Mouse (Mus musculus) hindbrain, embryonic 12.5 days (tissue): ENCODE data around the gene Gm13275. TPM values are rescaled to one million over a fixed set of nuclear protein-coding genes. Genes with fewer than 3 reads are reported as not detected.
"Not testable (repeated sequence)": the region's sequence is repeated elsewhere in the genome, so short reads cannot be mapped to it uniquely, and the experiment has no call there.

Experiments
- ATAC-seq: fragments of 200-750 bp; cut with Nextera tagmentation; 2 replicates; pipeline ENCODE4 v1.8.0; 2017; ENCODE audit warnings: moderate TSS enrichment; ENCODE audit not compliant: low FRiP score
- H3K27ac ChIP-seq: fragments of 300-500 bp; sonication (generic); 2 replicates; pipeline ENCODE4 v1.5.1; 2016; ENCODE audit warnings: mild to moderate bottlenecking
- H3K27me3 ChIP-seq: fragments of 300-500 bp; sonication (generic); 2 replicates; pipeline ENCODE4 v1.6.1; 2016; ENCODE audit warnings: mild to moderate bottlenecking
- H3K36me3 ChIP-seq: fragments of 300-500 bp; sonication (generic); 2 replicates; pipeline ENCODE4 v1.6.1; 2016; ENCODE audit warnings: mild to moderate bottlenecking
- H3K4me1 ChIP-seq: fragments of 300-500 bp; sonication (generic); 2 replicates; pipeline ENCODE4 v1.6.1; 2016
- H3K4me2 ChIP-seq: fragments of 300-500 bp; sonication (generic); replicated peaks from 2 replicates; pipeline ENCODE4 v1.6.1; 2016; ENCODE audit warnings: mild to moderate bottlenecking
- H3K4me3 ChIP-seq: fragments of 300-500 bp; sonication (generic); 2 replicates; pipeline ENCODE4 v1.5.1; 2016; ENCODE audit warnings: mild to moderate bottlenecking
- H3K9ac ChIP-seq: fragments of 300-500 bp; sonication (generic); 2 replicates; pipeline ENCODE4 v1.6.1; 2016; ENCODE audit warnings: mild to moderate bottlenecking, moderate library complexity
- H3K9me3 ChIP-seq: fragments of 300-500 bp; sonication (generic); replicated peaks from 2 replicates; pipeline ENCODE4 v1.6.1; 2016; ENCODE audit warnings: mild to moderate bottlenecking
- WGBS: fragments of 180-500 bp; shearing (Covaris S2); methylation state at CpG from one replicate; pipeline ENCODE4 v1.1.7; 2016; 5-methylcytosine and 5-hydroxymethylcytosine counted together
- polyA plus RNA-seq: library from polyadenylated mRNA; unstranded; fragments of >200 nt; fragmentation: Nextera tagmentation; extraction: Ambion mirVana; gene quantifications from 2 replicates; pipeline ENCODE4 v1.2.1, GENCODE M21; 2016

Gm13275 gene
- polyA plus RNA-seq: not detected in 2 replicates

DNA sequence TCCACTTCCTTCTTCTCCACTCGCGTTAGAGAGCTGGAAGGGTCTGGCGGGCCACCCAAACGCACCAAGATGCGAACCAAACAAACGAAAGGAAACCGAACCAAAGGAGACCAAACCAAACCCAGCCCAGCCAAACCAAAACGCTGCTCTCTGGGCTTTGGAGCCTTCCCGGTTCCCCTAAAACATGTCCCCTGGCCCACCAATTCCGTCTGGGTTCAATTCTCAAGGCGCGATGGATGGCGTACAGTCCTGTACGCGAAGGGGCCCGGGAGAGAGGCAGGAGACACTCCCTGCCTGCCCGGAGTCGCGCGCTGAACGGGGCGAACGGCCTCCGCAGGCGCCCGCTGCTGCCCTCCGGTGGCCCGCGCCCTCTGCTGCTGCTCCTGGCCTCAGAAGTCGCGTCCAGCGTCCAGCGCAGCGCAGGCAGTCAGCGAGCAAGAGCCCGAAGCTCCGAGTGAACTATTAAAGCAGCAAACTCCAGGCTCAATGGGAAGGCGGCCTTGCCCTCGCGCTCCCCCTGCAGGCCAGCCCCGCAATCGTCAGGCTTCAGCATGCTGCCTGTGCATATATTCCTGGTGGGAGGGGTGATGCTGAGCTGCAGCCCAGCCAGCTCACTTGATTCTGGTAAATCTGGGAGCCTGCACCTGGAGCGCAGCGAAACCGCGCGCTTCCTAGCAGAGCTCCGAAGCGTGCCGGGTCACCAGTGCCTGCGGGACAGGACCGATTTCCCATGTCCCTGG is at the start of gene Gm13275:
Gene Gm13275, plus strand, starts transcription at position 552 of the 740 bp plus-strand sequence.
- H3K4me1 ChIP-seq, H3K9me3 ChIP-seq, H3K4me2 ChIP-seq, H3K27me3 ChIP-seq, H3K27ac ChIP-seq, ATAC-seq, H3K36me3 ChIP-seq, H3K4me3 ChIP-seq, H3K9ac ChIP-seq: not testable (repeated sequence)
- 0% methylated on average over 8 of the region's 52 CpGs for WGBS

DNA sequence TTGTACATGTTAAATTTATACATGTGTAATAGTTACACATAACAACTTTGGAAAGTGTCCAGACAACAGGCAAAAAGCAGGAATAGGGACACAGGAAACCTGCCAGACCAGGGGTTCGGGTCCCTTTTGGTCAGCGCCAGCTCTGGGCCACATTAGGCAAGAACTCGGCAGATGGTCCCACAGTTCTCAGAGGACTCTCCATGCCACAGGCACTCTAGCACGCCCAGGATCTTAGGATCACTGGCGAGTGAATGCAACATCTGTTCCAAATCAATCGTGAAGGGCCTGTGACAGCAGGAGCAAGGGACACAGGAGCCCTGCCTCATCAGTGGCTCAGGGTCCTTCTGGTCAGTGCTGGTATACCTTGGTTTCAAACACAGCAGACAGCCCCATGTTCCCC is 44.4 kb upstream of the Gm13275 start:
- Histone ChIP-seq H3K4me3 (no peak overlapping the region), H3K27me3 (no peaks in the 10 kb centered on the region), H3K9ac (no peak overlapping the region), H3K4me2 (no peak overlapping the region), H3K4me1 (0 out of 2 replicates have a peak, but pooled peaks cover 3% of the 10 kb centered on the region), H3K9me3 (no peaks in the 10 kb centered on the region), H3K27ac (no peak overlapping the region), H3K36me3 (no peaks in the 10 kb centered on the region)
- 63% methylated on average over 6 of the region's 6 CpGs for WGBS
- no peak for ATAC-seq

DNA sequence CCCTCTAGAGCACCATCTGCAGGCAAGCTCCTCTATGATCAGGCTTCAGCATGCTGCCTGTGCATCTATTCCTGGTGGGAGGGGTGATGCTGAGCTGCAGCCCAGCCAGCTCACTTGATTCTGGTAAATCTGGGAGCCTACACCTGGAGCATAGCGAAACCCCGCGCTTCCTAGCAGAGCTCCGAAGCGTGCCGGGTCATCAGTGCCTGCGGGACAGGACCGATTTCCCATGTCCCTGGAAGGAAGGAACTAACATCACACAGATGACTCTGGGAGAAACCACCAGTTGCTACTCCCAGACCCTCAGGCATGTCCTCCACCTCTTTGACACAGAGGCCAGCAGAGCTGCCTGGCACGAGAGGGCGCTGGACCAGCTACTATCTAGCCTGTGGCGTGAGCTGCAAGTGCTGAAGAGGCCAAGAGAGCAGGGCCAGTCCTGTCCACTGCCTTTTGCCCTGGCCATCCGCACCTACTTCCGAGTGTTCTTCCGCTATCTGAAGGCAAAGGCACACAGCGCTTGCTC is 39.4 kb upstream of the Gm13275 start, which contains the start of gene Gm13271:
Gene Gm13271, plus strand, starts transcription at position 51 of the 523 bp plus-strand sequence.
- H3K9me3 ChIP-seq, ATAC-seq, H3K36me3 ChIP-seq, H3K4me1 ChIP-seq, H3K27ac ChIP-seq, H3K4me2 ChIP-seq, H3K9ac ChIP-seq, H3K4me3 ChIP-seq, H3K27me3 ChIP-seq: not testable (repeated sequence)
- 77% methylated on average over 15 of the region's 15 CpGs for WGBS

- peak overlapping the region; percentile 80 for H3K27ac ChIP-seq
- WGBS: 12% methylated on average over 29 of the region's 31 CpGs
Observed at GRCm38 (mm10) chr4:88756581-88757513, 37.4 kb upstream of the Gm13275 start.

DNA sequence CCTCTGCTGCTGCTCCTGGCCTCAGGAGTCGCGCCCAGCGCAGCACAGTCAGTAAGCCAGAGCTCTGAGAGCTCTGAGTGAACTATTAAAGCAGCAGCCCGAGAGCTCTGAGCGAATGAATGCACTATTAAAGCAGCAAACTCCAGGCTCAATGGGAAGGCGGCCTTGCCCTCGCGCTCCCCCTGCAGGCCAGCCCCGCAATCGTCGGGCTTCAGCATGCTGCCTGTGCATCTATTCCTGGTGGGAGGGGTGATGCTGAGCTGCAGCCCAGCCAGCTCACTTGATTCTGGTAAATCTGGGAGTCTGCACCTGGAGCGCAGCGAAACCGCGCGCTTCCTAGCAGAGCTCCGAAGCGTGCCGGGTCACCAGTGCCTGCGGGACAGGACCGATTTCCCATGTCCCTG is 36.7 kb upstream of the Gm13275 start:
- 0% methylated on average over 21 of the region's 21 CpGs for WGBS
- not testable (repeated sequence) for H3K4me1 ChIP-seq, H3K9me3 ChIP-seq, H3K27me3 ChIP-seq, H3K36me3 ChIP-seq
- peak; percentile 100 for ATAC-seq
- H3K4me2 ChIP-seq: peak overlapping the region; percentile 83
- peak overlapping the region; percentile 42 for H3K4me3 ChIP-seq
- H3K9ac ChIP-seq: peak overlapping the region; percentile 63; the same call in 1 of the 2 replicates
- peak overlapping the region; percentile 80 for H3K27ac ChIP-seq

More at GRCm38 (mm10) chr4:88756581-88757513, 37.4 kb upstream of the Gm13275 start:
- H3K36me3 ChIP-seq, H3K27me3 ChIP-seq, H3K4me1 ChIP-seq, ATAC-seq, H3K9me3 ChIP-seq: not testable (repeated sequence)
- peak overlapping the region; percentile 42 for H3K4me3 ChIP-seq
- H3K9ac ChIP-seq: peak overlapping the region; percentile 63
- peak overlapping the region; percentile 83 for H3K4me2 ChIP-seq

DNA sequence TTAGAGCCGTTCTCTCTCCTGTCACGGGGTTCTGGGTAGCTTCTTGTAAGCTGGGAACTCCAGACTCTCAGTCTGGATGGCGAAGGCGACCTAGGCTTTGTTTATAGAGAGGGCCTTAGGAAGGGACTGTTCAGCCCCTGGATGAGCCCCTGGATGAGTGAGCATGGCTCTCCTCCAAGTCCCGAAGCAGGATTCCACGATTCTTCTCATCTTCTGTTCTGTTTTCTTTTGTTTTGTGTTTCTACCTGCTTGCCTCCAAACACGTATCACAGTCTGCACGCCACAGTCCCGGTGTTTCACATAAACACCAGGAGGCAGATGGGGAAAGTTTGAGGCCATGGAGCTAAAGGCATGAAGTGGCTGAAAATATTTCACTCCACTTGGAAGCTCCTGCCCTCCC is 35.5 kb upstream of the Gm13275 start:
- not testable (repeated sequence) for ATAC-seq, H3K4me2 ChIP-seq, H3K4me1 ChIP-seq, H3K36me3 ChIP-seq, H3K27ac ChIP-seq, H3K4me3 ChIP-seq, H3K27me3 ChIP-seq, H3K9ac ChIP-seq, H3K9me3 ChIP-seq
- 89% methylated on average over 9 of the region's 9 CpGs for WGBS

GRCm38 (mm10) chr4:88759610-88760268 is 34.5 kb upstream of the Gm13275 start, which contains the start of gene Gm13283:
Gene Gm13283, plus strand, starts transcription at chr4:88760119.
- Histone ChIP-seq H3K4me2 (peak within 1 kb of the TSS; percentile 52), H3K4me3 (peak within 1 kb of the TSS; percentile 32)
- not testable (repeated sequence) for H3K9me3 ChIP-seq, H3K9ac ChIP-seq, H3K4me1 ChIP-seq, H3K36me3 ChIP-seq, H3K27me3 ChIP-seq, H3K27ac ChIP-seq, ATAC-seq
- WGBS: 22% methylated on average over 11 of the region's 14 CpGs

GRCm38 (mm10) chr4:88760431-88760830 is 33.9 kb upstream of the Gm13275 start:
- not testable (repeated sequence) for H3K9me3 ChIP-seq, H3K4me1 ChIP-seq, ATAC-seq, H3K36me3 ChIP-seq, H3K9ac ChIP-seq, H3K27me3 ChIP-seq, H3K27ac ChIP-seq
- WGBS: under 1% methylated on average over 23 of the region's 28 CpGs
- Histone ChIP-seq H3K4me2 (peak overlapping the region; percentile 52), H3K4me3 (peak overlapping the region; percentile 32)

DNA sequence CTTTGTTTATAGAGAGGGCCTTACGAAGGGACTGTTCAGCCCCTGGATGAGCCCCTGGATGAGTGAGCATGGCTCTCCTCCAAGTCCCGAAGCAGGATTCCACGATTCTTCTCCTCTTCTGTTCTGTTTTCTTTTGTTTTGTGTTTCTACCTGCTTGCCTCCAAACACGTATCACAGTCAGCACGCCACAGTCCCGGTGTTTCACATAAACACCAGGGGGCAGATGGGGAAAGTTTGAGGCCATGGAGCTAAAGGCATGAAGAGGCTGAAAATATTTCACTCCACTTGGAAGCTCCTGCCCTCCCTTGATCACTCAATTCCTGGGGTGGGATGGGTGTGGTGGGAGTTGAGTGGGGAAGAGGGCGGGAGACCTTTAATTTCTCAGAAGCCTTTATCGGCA is 32.5 kb upstream of the Gm13275 start:
- H3K9ac ChIP-seq, H3K36me3 ChIP-seq, ATAC-seq, H3K27me3 ChIP-seq, H3K27ac ChIP-seq, H3K4me2 ChIP-seq, H3K4me1 ChIP-seq, H3K4me3 ChIP-seq, H3K9me3 ChIP-seq: not testable (repeated sequence)
- WGBS: 63% methylated on average over 6 of the region's 8 CpGs

DNA sequence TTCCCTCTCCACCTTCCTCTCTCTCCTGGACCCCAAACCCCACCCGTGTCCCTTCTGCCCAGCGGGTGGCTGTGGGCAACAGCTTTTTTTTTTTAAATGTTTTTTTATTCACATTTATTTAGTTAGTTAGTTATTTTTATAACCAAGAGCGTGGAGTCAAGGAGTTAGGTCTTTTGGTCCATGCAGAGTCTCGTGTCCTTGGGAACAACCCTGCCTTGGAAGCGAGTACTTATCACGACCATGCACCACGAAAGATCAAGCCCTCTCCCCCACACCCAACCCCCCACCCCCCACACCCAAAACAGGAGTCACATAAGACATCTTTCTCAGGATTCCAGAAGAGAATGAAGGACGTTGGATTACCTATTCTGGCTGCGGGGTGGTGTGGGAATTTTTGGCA is 31.9 kb upstream of the Gm13275 start:
- not testable (repeated sequence) for H3K4me1 ChIP-seq, H3K36me3 ChIP-seq, H3K27ac ChIP-seq, H3K9ac ChIP-seq, H3K4me2 ChIP-seq, H3K9me3 ChIP-seq, H3K27me3 ChIP-seq, ATAC-seq, H3K4me3 ChIP-seq
- 54% methylated on average over 9 of the region's 9 CpGs for WGBS

- not testable (repeated sequence) for H3K4me1 ChIP-seq, H3K9ac ChIP-seq, H3K27me3 ChIP-seq, H3K27ac ChIP-seq, H3K36me3 ChIP-seq, H3K9me3 ChIP-seq, ATAC-seq
- peak overlapping the region; percentile 30 for H3K4me3 ChIP-seq
- H3K4me2 ChIP-seq: peak overlapping the region; percentile 56
- 3% methylated on average over 32 of the region's 42 CpGs for WGBS
Observed at GRCm38 (mm10) chr4:88763384-88764018, 30.8 kb upstream of the Gm13275 start.
